Mouse (Mus musculus) v-Abl transformed pro-B cells (cell line): Measurements from ENCODE around the gene Parpbp.

ENCODE experiments used
- in situ Hi-C, 2 experiments: fragments of 400-800 bp; cut with MboI; formaldehyde crosslinking; loops; one replicate each; pipeline ENCODE4 v1.15.1; 2025; ENCODE audit not compliant: unreplicated experiment in 2 of 2

Gene Parpbp

GRCm38 (mm10) chr10:88146707-88147477, at the start of gene Parpbp, which contains the start of gene Nup37:
TSS of gene Parpbp (minus strand) at chr10:88146941.
TSS of gene Nup37 (plus strand) at chr10:88146992.
- in situ Hi-C loops = no loop called here

DNA sequence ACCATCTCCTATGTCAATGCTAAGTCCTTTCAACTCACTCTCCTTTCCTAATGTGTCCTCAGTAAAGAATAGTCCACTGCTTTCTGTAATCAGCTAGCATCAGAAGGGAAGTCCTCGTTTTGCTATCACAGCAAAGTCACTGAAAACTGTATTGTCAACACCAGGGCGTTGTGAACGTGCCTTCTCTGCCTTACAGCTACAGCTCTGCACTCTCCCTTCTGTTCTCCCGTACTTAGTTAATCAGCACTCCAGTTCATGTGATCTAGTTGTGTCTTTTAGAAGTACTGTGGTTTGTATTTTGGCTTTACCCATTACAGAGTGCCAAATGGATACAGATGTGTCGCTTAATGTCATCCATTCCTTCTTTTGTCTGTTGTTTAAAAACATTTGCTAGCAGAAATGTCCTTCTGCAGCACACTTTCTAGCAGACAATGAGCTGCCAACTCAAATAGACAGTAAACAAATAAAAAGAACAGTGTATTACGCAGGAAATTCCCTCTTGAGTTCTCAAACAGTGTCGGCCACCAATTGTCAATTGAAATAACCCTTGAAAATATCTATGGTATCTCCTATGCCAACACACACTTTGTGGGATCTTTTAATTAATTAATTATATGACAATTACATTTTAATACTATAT, 20.8 kb upstream of the Parpbp start:
- in situ Hi-C loops = no loop called here

GRCm38 (mm10) chr10:88166158-88166557, 19.4 kb upstream of the Parpbp start:
- in situ Hi-C loops = no loop called here

DNA sequence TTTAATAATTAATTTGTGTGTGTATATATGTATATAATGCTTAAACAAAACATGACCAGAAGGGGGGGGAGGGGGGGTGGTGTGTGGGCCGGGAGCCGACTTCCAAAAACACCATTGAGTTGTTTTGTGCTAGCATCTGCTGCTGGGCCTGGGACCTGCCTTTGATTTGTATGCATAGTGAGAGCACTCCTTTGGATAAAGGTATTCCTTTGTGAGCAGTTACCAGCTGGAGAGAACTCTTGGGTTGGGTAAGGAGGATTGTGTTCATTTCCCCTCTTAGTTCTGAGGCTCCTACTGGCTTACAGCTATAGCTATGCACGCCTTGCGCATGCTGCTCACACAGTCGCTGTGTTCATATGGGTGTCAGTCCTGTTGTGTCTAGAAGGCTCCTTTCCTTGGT, 15.9 kb upstream of the Parpbp start:
- in situ Hi-C loops = no loop called here

DNA sequence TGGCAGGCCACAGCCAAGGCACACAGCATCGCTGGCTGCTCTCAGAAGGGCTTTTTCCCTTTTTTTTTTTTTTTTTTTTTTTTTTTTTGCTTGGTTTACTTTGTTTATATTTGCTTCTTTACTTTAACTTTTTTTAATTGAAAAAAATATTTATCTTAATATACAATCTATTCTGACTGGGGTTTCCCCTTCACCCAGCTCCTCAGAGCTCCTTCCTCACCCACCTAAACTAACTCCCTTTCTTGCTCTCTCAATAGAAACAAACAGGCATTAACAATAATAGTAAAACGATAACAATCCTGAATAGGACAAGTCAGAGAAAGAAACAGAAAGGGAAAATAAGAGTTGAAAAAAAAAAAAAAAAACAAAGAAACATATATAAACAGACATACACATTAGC, 15.4 kb upstream of the Parpbp start:
- in situ Hi-C loops = no loop called here

DNA sequence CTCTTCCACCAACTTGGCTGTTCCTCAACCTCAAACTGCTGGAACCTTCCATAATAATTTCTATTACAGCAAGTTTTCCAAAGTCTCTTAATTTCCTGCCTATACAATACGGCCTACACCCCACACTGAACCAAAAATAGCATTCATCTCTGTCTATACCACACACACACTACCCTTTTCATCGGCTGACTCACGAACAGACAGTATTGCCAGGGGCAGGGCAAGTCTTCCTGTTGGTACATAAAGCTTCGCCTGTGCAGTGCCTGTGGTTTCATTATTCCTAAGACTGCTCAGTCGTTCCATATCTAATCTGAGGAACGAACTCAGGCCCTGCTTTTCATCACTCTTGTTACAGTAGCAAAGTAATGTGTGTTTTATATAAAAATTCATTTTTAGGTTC, 4.9 kb upstream of the Parpbp start:
- in situ Hi-C loops = no loop called here

DNA sequence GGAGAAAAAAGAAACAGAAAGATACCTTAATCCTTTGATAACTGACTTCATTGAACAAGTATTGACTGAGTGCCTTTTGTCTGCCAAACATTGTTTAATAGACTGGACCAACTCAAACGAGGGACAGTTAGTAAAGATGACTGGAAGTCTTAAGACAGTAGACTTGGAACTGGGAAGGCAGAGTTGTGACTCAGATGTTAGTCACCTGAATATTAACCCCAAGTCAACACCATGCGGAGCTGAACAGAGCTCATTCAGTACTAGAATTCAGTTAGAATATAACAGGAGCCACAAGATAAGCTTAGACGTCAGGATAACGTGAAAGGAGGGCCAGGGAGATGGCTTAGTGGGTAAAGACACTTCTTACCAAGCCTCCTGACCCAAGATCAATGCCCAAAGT, 3.6 kb upstream of the Parpbp start:
- in situ Hi-C loops = no loop called here

GRCm38 (mm10) chr10:88146187-88146586, 554 bp downstream of the Parpbp start:
- in situ Hi-C loops = no loop called here

- in situ Hi-C loops = no loop called here
Measured at GRCm38 (mm10) chr10:88135630-88136029, 11.1 kb downstream of the Parpbp start.

DNA sequence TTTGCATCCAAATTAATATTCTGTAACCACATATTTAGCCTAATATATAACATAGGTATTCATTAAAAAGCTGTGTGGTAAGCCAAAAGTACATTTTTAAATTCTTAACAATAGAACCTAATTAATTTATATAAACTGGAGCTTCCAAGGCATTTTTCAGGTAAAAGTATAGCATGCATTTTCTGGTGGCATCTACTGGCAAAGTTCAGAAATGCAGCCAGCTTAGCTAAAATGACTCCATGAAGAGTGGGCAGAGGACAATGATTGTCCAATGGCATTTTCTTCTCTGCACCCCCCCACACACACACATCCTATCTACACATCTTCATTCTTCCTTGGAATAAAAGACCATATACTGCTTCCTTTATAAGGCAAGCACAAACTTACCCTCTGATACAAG, 27.0 kb downstream of the Parpbp start:
- in situ Hi-C loops = loop anchor here in 1 of 2 experiments (5.0 to 25.0 kb wide), 3 partner anchors 145 to 432 kb away; partner anchors contain the start of gene Igf1

GRCm38 (mm10) chr10:88113290-88113689, 33.5 kb downstream of the Parpbp start:
- in situ Hi-C loops = loop anchor here in 1 of 2 experiments (10.0 to 25.0 kb wide), 2 partner anchors 138 to 426 kb away; no protein-coding TSS in a partner anchor

DNA sequence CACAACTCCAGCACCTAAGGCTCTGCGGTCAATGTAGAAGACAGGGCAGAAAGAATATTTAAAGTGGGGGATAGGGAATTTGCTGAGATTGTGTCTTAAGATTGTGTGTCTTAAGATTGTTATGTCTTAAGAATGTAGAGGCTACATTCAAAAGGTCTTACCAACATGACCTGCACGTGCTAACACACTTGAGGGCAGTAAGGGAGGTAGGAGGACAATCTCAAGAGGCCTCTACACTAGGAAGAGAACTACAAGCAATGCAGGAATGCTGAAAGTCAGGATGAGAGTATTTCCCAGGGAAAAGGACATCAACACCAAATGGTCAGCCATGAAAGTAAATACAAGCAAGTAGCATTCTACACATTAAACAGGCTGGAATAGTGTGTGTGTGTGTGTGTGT, 40.6 kb downstream of the Parpbp start:
- in situ Hi-C loops = loop anchor here in 1 of 2 experiments (25.0 kb wide), 1 partner anchor 419 kb away; no protein-coding TSS in a partner anchor

GRCm38 (mm10) chr10:88090772-88091171, 56.0 kb downstream of the Parpbp start, which contains the start of gene Pmch:
TSS of gene Pmch (plus strand) at chr10:88091072.
- in situ Hi-C loops = no loop called here

- in situ Hi-C loops = no loop called here
Measured at GRCm38 (mm10) chr10:88067377-88067776, 79.4 kb downstream of the Parpbp start.

DNA sequence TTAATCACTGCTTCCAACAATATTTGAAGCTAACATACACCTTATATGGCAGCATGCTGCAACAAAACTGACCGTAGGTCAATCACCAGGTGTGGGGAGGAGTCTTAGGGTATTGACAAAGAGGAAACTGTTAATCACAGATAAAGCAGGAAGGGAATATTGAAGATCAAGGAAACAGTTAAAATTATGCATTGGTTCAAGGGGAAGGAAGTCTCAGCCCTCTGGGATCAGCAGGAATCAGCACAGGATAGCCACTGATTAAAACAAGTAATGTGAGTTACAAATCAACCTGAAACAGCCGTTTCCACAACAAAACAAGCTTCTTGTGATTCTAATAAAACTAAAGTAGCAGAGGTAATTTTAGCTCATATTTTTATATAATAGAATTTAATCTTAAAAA, 81.9 kb downstream of the Parpbp start:
- in situ Hi-C loops = no loop called here

DNA sequence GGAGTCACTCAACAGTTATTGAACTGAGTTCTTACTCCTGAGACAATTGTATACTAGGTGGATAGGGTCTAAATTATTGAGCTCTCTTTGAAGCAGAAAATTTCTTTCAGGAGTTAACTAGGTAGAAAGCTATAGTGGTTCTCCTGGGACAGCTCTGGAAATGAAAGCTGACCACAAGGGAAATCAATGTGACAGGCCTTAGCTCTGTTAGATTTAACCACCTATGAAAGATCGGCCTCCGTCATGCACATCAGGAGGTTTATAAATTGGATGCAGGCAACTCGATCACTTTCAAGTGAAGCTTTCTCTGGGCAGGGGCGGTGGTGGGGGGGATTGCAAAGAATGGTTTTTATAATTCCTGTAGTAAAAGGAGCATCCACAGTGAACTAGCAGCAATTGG, 83.3 kb downstream of the Parpbp start:
- in situ Hi-C loops = no loop called here

DNA sequence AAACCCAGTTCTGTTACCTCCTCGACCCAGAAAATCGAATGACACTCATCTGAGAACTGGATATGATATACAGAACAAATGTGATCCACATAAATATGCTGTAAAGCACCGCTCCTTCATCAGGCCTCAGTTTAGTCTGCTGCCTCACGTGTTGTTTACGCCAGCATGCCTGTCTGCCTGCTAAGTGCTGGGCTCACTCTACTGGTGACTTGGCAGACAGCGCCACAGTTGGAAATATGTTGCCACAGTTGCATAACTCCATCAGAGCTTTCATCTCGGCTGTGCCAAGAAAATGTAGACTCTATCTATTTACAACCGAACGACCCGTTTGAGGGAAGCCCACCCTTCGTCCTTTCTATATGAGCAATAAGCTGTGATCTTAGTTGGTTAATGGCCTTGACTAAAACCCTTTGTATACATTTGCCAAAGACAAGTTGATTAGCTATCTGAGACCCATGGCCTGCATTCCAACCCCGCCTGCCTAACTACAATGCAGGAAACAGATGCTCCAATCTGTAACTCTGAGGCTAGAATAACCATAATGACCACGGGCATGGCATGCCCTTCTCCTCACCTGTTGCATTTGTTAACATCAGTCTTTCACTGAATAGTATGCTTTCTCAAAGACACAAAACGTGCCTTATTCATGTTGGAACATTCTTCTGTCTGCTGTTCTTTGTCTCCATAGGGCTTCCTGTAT, 89.6 kb downstream of the Parpbp start:
- in situ Hi-C loops = no loop called here

- in situ Hi-C loops = no loop called here
Measured at GRCm38 (mm10) chr10:88054233-88054985, 92.3 kb downstream of the Parpbp start.

- in situ Hi-C loops = no loop called here
Measured at GRCm38 (mm10) chr10:88046098-88046771, 100.5 kb downstream of the Parpbp start.

DNA sequence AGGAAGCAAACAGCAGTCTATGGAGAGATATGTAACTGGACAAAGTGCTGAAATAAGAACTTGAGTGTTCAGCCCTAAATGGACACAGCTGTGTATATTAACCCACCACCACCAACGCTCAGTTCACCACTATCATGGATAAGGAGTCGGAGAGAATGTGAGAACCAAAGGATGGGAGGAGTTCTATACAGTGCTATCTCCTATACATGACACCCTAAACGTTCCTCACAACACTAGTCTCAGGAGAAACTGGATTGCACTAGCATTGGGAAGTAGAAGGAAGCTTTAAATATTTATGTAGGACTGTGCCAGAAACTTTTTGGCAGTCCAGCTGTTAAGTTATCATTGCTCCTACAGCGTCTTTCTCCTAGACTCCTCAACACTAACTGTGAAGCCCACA, 102.4 kb downstream of the Parpbp start:
- in situ Hi-C loops = no loop called here
